Mouse (Mus musculus) R1 (cell line): ENCODE results near the gene Smarca4.
A peak's percentile ranks its signal among the peaks of the same experiment; 100 is the strongest.

Experiments used
- DNase-seq: peaks from one replicate; pipeline ENCODE4 v3.0.0-alpha.2; 2018; ENCODE audit warnings: low read depth, low spot score

Smarca4 gene

GRCm38 (mm10) chr9:21721036-21721435, 105.1 kb downstream of the Smarca4 start:
- DNase-seq = no peak

- peak; percentile 99 for DNase-seq
Measured at GRCm38 (mm10) chr9:21723377-21724146, 107.6 kb downstream of the Smarca4 start, which contains the start of gene Ldlr. Ldlr (plus strand) TSS chr9:21723483.

- DNase-seq = peak; percentile 97
Measured at GRCm38 (mm10) chr9:21724147-21724536, 108.2 kb downstream of the Smarca4 start.

GRCm38 (mm10) chr9:21725224-21726121, 109.5 kb downstream of the Smarca4 start:
- no peak for DNase-seq

- DNase-seq = no peak
Measured at GRCm38 (mm10) chr9:21726218-21726975, 110.4 kb downstream of the Smarca4 start.

GRCm38 (mm10) chr9:21728261-21728832, 112.4 kb downstream of the Smarca4 start:
- no peak for DNase-seq

- DNase-seq = peak; percentile 47
Measured at GRCm38 (mm10) chr9:21729264-21729663, 113.3 kb downstream of the Smarca4 start.

GRCm38 (mm10) chr9:21732288-21732687, 116.3 kb downstream of the Smarca4 start:
- no peak for DNase-seq

GRCm38 (mm10) chr9:21733446-21733845, 117.5 kb downstream of the Smarca4 start:
- DNase-seq = peak; percentile 74

GRCm38 (mm10) chr9:21733989-21734388, 118.0 kb downstream of the Smarca4 start:
- DNase-seq = no peak

- no peak for DNase-seq
Measured at GRCm38 (mm10) chr9:21735126-21735525, 119.2 kb downstream of the Smarca4 start.

GRCm38 (mm10) chr9:21736580-21736979, 120.6 kb downstream of the Smarca4 start:
- no peak for DNase-seq

GRCm38 (mm10) chr9:21737188-21737587, 121.2 kb downstream of the Smarca4 start:
- no peak for DNase-seq

- DNase-seq = no peak
Measured at GRCm38 (mm10) chr9:21738776-21739175, 122.8 kb downstream of the Smarca4 start.

- no peak for DNase-seq
Measured at GRCm38 (mm10) chr9:21740427-21740826, 124.5 kb downstream of the Smarca4 start.

- DNase-seq = no peak
Measured at GRCm38 (mm10) chr9:21741514-21741913, 125.5 kb downstream of the Smarca4 start.

GRCm38 (mm10) chr9:21747238-21747774, 131.3 kb downstream of the Smarca4 start:
- no peak for DNase-seq

- DNase-seq = no peak
Measured at GRCm38 (mm10) chr9:21748033-21748432, 132.1 kb downstream of the Smarca4 start.

GRCm38 (mm10) chr9:21748491-21748890, 132.5 kb downstream of the Smarca4 start:
- no peak for DNase-seq

- no peak for DNase-seq
Measured at GRCm38 (mm10) chr9:21749382-21750118, 133.6 kb downstream of the Smarca4 start.
